Mouse (Mus musculus) heart, postnatal 0 days (tissue): ENCODE data around the gene Acpp. TPM values are rescaled to one million over a fixed set of nuclear protein-coding genes. Genes with fewer than 3 reads are reported as not detected.

Experiments
- ATAC-seq: fragments of 200-750 bp; cut with Nextera tagmentation; 2 replicates; pipeline ENCODE4 v1.8.0; 2017; ENCODE audit warnings: low read depth, moderate number of reproducible peaks, moderate library complexity; ENCODE audit not compliant: insufficient read depth
- DNase-seq: peaks from one replicate; pipeline ENCODE4 v3.0.0-alpha.2; 2016; ENCODE audit warnings: low spot score
- H3K27ac ChIP-seq: fragments of 300-500 bp; sonication (generic); 2 replicates; pipeline ENCODE4 v1.5.1; 2014; ENCODE audit warnings: low read depth, mild to moderate bottlenecking
- H3K27me3 ChIP-seq: fragments of 300-500 bp; sonication (generic); 2 replicates; pipeline ENCODE4 v1.6.1; 2014; ENCODE audit warnings: low read length, mixed read lengths; ENCODE audit not compliant: control insufficient read depth, insufficient read depth
- H3K36me3 ChIP-seq: fragments of 300-500 bp; sonication (generic); replicated peaks from 2 replicates; pipeline ENCODE4 v1.6.1; 2014; ENCODE audit warnings: low read length, mixed read lengths; ENCODE audit not compliant: control insufficient read depth, insufficient read depth
- H3K4me1 ChIP-seq: fragments of 300-500 bp; sonication (generic); 2 replicates; pipeline ENCODE4 v1.6.1; 2014; ENCODE audit warnings: antibody characterized with exemption; ENCODE audit not compliant: control insufficient read depth, insufficient read depth
- H3K4me2 ChIP-seq: fragments of 300-500 bp; sonication (generic); 2 replicates; pipeline ENCODE4 v1.6.1; 2014; ENCODE audit warnings: low read depth, mild to moderate bottlenecking, low read length, moderate library complexity
- H3K4me3 ChIP-seq: fragments of 300-500 bp; sonication (generic); 2 replicates; pipeline ENCODE4 v1.5.1; 2014; ENCODE audit warnings: low read depth, low read length
- H3K9ac ChIP-seq: fragments of 300-500 bp; sonication (generic); replicated peaks from 2 replicates; pipeline ENCODE4 v1.6.1; 2014; ENCODE audit warnings: low read depth, low read length, mixed read lengths
- H3K9me3 ChIP-seq: fragments of 300-500 bp; sonication (generic); replicated peaks from 2 replicates; pipeline ENCODE4 v1.6.1; 2016; ENCODE audit warnings: low read length; ENCODE audit not compliant: control insufficient read depth
- CTCF ChIP-seq: IDR thresholded peaks from 2 replicates; pipeline ENCODE4 v1.5.1; 2016; ENCODE audit warnings: antibody characterized with exemption, control low read depth, low read depth
- EP300 ChIP-seq: IDR thresholded peaks from 2 replicates; pipeline ENCODE4 v1.6.1; 2016; ENCODE audit warnings: antibody characterized with exemption, low read depth
- WGBS: fragments of 180-500 bp; shearing (Covaris S2); extraction: QIAGEN DNeasy Blood & Tissue Kit; methylation state at CpG from one replicate; pipeline ENCODE4 v1.1.7; 2014; 5-methylcytosine and 5-hydroxymethylcytosine counted together
- polyA plus RNA-seq: library from polyadenylated mRNA; unstranded; fragments of >200 nt; fragmentation: Nextera tagmentation; extraction: Ambion mirVana; gene quantifications from 2 replicates; pipeline ENCODE4 v1.2.1, GENCODE M21; 2015
- total RNA-seq: library from RNA; depleted of rRNA; stranded (reverse); fragments of >200 nt; gene quantifications from 2 replicates; pipeline ENCODE4 v1.2.3, GENCODE M21; 2014; ENCODE audit warnings: low replicate concordance

The Acpp gene
- total and polyA plus RNA-seq, 2 experiments from 2014 or later, result not detected

GRCm38 (mm10) chr9:104251687-104252086, 85.9 kb downstream of the Acpp start:
- Histone ChIP-seq H3K9me3 (no peaks in the 10 kb centered on the region), H3K27me3 (no peaks in the 10 kb centered on the region), H3K27ac (no peak overlapping the region), H3K36me3 (no peaks in the 10 kb centered on the region), H3K4me3 (no peak overlapping the region), H3K9ac (no peak overlapping the region), H3K4me1 (peaks cover 11% of the 10 kb centered on the region; the same call in 1 of the 2 replicates), H3K4me2 (no peak overlapping the region)
- WGBS, result 83% methylated on average over 4 of the region's 4 CpGs
- DNase-seq (no peak), ATAC-seq (no peak)
- TF ChIP-seq EP300 (no peak), CTCF (no peak)

GRCm38 (mm10) chr9:104251111-104251510, 86.4 kb downstream of the Acpp start:
- ATAC-seq, result no peak
- TF ChIP-seq EP300, result no peak
- TF ChIP-seq CTCF, result no peak
- WGBS, result 78% methylated on average over 8 of the region's 8 CpGs
- H3K4me2 ChIP-seq, result no peak overlapping the region
- H3K9ac ChIP-seq, result no peak overlapping the region
- H3K36me3 ChIP-seq, result 0 out of 2 replicates have a peak, but pooled peaks cover under 1% of the 10 kb centered on the region
- H3K27ac ChIP-seq, result no peak overlapping the region
- H3K27me3 ChIP-seq, result no peaks in the 10 kb centered on the region
- no peak for DNase-seq
- no peak overlapping the region for H3K4me3 ChIP-seq
- peaks cover 11% of the 10 kb centered on the region; the same call in 1 of the 2 replicates for H3K4me1 ChIP-seq
- no peaks in the 10 kb centered on the region for H3K9me3 ChIP-seq

- TF ChIP-seq EP300, result no peak
- TF ChIP-seq CTCF, result no peak
- H3K27ac ChIP-seq, result no peak overlapping the region
- no peak overlapping the region for H3K9ac ChIP-seq
- ATAC-seq (no peak), DNase-seq (no peak)
- WGBS, result 66% methylated on average over 6 of the region's 6 CpGs
- H3K27me3 ChIP-seq, result no peaks in the 10 kb centered on the region
- H3K36me3 ChIP-seq, result peaks cover 9% of the 10 kb centered on the region; the same call in 1 of the 2 replicates
- no peak overlapping the region for H3K4me2 ChIP-seq
- 0 out of 2 replicates have a peak, but pooled peaks cover 2% of the 10 kb centered on the region for H3K4me1 ChIP-seq
- no peaks in the 10 kb centered on the region for H3K9me3 ChIP-seq
- H3K4me3 ChIP-seq, result no peak overlapping the region
These were observed 90.1 kb downstream of the Acpp start for GRCm38 (mm10) chr9:104247307-104247987.

DNA sequence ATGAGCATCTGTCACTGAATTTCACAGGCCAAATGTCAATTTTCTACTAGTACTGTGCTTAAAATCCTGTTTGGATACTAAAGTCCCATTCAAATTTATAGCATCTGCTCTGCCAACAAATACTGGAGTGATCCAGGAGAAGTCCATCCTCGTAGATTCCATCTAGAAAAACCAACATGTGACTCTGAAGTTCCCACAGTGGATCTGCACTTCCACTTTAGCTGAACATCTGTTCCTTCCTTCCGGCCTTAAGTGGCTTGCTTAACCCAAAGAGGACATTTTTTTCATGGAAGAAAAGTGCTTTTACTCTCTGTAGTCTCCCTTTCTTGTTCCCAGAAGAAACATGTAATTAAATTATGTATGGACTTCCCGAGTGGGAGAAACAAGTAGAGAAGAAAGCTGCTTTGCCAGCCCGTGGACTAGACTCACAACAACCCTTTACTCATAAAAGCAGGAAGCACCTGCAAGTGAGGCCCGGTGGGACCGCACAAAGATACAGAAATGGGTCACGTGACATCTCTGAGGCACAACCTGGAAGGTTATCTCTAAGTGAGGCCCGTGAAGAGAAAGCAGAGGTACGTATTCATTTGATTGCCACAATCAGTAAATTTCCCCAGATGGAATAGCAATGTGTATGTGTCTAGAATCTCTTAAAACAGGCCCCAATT, 93.6 kb downstream of the Acpp start:
- Histone ChIP-seq H3K9me3 (no peaks in the 10 kb centered on the region), H3K4me2 (no peak overlapping the region), H3K27me3 (no peaks in the 10 kb centered on the region), H3K27ac (peak overlapping the region; percentile 23; the same call in 1 of the 2 replicates), H3K4me1 (no peaks in the 10 kb centered on the region), H3K4me3 (no peak overlapping the region), H3K9ac (no peak overlapping the region), H3K36me3 (peaks cover 11% of the 10 kb centered on the region; the same call in 1 of the 2 replicates)
- 70% methylated on average over 9 of the region's 9 CpGs for whole genome bisulfite sequencing
- ATAC-seq, result no peak
- TF ChIP-seq CTCF, result no peak
- TF ChIP-seq EP300, result no peak
- no peak for DNase-seq

- H3K4me3 ChIP-seq, result no peak overlapping the region
- no peak overlapping the region for H3K9ac ChIP-seq
- H3K4me2 ChIP-seq, result no peak overlapping the region
- ATAC-seq, result no peak
- no peaks in the 10 kb centered on the region for H3K27me3 ChIP-seq
- WGBS, result 71% methylated on average over 7 of the region's 7 CpGs
- no peak for TF ChIP-seq EP300
- TF ChIP-seq CTCF, result no peak
- H3K9me3 ChIP-seq, result no peaks in the 10 kb centered on the region
- no peak for DNase-seq
- H3K27ac ChIP-seq, result no peak overlapping the region
- H3K36me3 ChIP-seq, result peaks cover 27% of the 10 kb centered on the region
- H3K4me1 ChIP-seq, result peaks cover 6% of the 10 kb centered on the region; the same call in 1 of the 2 replicates
These were observed 97.4 kb downstream of the Acpp start for GRCm38 (mm10) chr9:104240146-104240545.
